Mouse (Mus musculus) forelimb bud, embryonic 11.5 days (tissue): ENCODE measurements around the gene Cfap100.

ENCODE experiments used
- DNase-seq: peaks from one replicate; pipeline ENCODE4 v3.0.0-alpha.2; 2012; ENCODE audit warnings: low read depth, low spot score

Cfap100 gene

GRCm38 (mm10) chr6:90457421-90457820 is 28.8 kb upstream of the Cfap100 start:
- no peak for DNase-seq

GRCm38 (mm10) chr6:90453751-90454150 is 25.2 kb upstream of the Cfap100 start:
- DNase-seq = no peak

- no peak for DNase-seq
Observed at GRCm38 (mm10) chr6:90452603-90453002, 24.0 kb upstream of the Cfap100 start.

GRCm38 (mm10) chr6:90451512-90451911 is 22.9 kb upstream of the Cfap100 start:
- no peak for DNase-seq

GRCm38 (mm10) chr6:90450697-90451096 is 22.1 kb upstream of the Cfap100 start:
- DNase-seq = no peak

GRCm38 (mm10) chr6:90450179-90450578 is 21.6 kb upstream of the Cfap100 start:
- peak; percentile 73 for DNase-seq

GRCm38 (mm10) chr6:90446883-90447282 is 18.3 kb upstream of the Cfap100 start:
- no peak for DNase-seq

- DNase-seq = no peak
Observed at GRCm38 (mm10) chr6:90437041-90437440, 8.4 kb upstream of the Cfap100 start.

- DNase-seq = no peak
Observed at GRCm38 (mm10) chr6:90436192-90436907, 7.8 kb upstream of the Cfap100 start.

- peak; percentile 75 for DNase-seq
Observed at GRCm38 (mm10) chr6:90435195-90435618, 6.6 kb upstream of the Cfap100 start.

GRCm38 (mm10) chr6:90434687-90435086 is 6.1 kb upstream of the Cfap100 start:
- DNase-seq = no peak

GRCm38 (mm10) chr6:90431487-90431886 is 2.9 kb upstream of the Cfap100 start:
- DNase-seq = no peak

- DNase-seq = no peak
Observed at GRCm38 (mm10) chr6:90429911-90430310, 1.3 kb upstream of the Cfap100 start.

GRCm38 (mm10) chr6:90426003-90426402 is 2.6 kb downstream of the Cfap100 start:
- DNase-seq = no peak

- DNase-seq = no peak
Observed at GRCm38 (mm10) chr6:90425361-90425760, 3.2 kb downstream of the Cfap100 start.

- DNase-seq = peak; percentile 85
Observed at GRCm38 (mm10) chr6:90422565-90422964, 6.0 kb downstream of the Cfap100 start.

GRCm38 (mm10) chr6:90411926-90412325 is 16.7 kb downstream of the Cfap100 start:
- no peak for DNase-seq

GRCm38 (mm10) chr6:90410972-90411371 is 17.6 kb downstream of the Cfap100 start:
- no peak for DNase-seq

- no peak for DNase-seq
Observed at GRCm38 (mm10) chr6:90408632-90409031, 20.0 kb downstream of the Cfap100 start.

- no peak for DNase-seq
Observed at GRCm38 (mm10) chr6:90397291-90397690, 31.3 kb downstream of the Cfap100 start.

GRCm38 (mm10) chr6:90395751-90396150 is 32.8 kb downstream of the Cfap100 start:
- no peak for DNase-seq

GRCm38 (mm10) chr6:90393948-90394347 is 34.6 kb downstream of the Cfap100 start:
- no peak for DNase-seq

- DNase-seq = no peak
Observed at GRCm38 (mm10) chr6:90390629-90391028, 38.0 kb downstream of the Cfap100 start.

GRCm38 (mm10) chr6:90381465-90381864 is 47.1 kb downstream of the Cfap100 start:
- no peak for DNase-seq
